Mouse (Mus musculus) 416B (cell line): ENCODE results near the gene Gemin2.

Experiments used
- DNase-seq: peaks from one replicate; pipeline ENCODE4 v3.0.0; 2011; ENCODE audit warnings: low read depth

Gemin2 gene

DNA sequence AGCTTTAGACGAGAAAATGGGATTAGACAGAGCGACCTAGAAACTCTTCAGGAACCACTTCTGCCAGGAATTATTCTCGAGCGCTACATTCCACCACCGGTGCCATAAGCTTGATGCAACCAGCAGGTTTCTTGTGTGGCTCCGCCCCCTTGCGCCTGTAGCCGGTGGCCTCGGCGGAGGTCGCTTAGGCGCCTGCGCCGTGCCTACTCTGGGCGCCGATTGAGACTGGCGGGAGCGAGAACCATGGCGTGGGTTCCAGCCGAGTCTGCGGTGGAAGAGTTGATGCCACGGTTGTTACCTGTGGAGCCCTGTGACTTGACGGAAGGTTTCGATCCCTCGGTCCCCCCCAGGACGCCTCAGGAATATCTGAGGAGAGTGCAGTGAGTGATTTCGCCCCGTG, at the start of gene Gemin2:
TSS of gene Gemin2 (plus strand) at position 160 of the 400 bp plus-strand sequence.
- peak; percentile 95 for DNase-seq

DNA sequence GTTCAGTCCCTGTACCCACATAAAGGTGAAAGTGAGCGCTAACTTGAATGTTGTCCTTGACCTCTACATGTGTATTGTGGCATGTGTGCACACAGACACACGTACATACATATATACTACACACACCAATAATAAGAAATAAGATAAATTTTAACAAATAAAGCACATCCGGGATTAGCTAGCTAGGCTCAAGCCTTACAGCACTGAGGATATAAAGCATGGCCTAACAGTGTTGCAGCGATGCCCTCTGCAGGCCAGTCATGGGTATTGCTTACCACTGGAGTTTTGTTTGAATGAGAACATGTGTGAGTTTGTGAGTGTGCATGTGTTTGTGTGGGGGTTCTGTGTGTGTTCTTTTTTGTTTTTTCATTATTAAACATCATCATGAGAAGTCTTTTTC, 48.6 kb upstream of the Gemin2 start:
- DNase-seq = peak; percentile 67

DNA sequence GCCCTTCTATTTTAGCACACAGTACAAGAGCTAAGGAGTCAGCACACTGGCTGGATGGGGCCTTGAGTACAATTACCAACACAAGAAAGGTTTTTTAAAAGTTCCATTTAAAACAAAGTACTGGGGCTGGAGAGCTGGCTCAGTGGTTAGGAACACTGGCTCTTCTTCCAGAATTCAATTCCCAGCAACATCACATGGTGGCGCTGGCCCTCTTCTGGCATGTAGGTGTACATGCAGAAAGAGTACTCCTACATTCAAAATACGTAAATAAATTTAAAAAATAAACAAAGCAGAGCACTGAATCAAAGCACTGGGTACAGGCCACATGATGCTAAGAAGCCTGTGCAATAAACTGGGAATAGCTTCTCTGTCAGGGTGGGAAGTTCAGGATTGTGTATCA, 36.2 kb upstream of the Gemin2 start:
- peak; percentile 63 for DNase-seq

- peak; percentile 43 for DNase-seq
Observed at GRCm38 (mm10) chr12:58981178-58981661, 32.0 kb upstream of the Gemin2 start.

DNA sequence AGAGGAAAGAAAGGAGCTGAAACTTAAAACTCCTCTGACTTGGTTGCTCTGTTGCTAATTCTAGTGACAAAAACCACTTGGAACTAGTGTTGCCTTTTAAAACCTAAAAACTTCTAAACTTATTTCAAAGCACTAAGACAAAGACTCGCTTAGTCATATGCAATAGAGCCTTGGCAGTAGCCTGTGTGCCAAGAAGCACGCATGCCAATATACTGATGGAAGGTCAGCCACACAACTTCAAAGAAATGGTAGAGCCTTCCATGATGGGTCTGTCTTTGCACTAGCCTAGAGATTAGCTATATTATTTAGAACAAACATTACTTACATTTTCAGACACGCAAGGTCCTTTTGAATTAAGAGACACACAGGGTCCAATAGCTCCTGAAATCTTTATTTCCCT, 27.4 kb upstream of the Gemin2 start:
- no peak for DNase-seq

DNA sequence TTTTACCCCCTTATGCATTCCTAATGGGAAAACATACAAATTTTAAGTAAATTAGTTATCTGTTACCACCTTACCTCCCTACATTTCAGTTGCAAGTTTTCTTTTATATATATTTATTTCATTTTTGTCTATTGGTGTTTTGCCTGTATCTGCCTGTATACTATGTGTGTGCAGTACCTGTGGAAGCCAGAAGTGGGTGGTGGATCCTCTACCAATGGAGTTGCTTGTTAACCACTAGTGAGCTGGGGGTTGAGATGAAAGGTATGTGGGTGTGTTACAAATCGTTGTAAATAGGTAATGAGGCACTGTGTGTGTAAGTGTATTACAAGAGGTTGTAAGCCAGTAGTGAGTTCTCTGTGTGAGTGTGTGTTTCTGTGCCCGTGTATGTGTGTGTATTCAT, 2.7 kb upstream of the Gemin2 start:
- DNase-seq = peak; percentile 44

- no peak for DNase-seq
Observed at GRCm38 (mm10) chr12:59011275-59011843, 1.8 kb upstream of the Gemin2 start.

DNA sequence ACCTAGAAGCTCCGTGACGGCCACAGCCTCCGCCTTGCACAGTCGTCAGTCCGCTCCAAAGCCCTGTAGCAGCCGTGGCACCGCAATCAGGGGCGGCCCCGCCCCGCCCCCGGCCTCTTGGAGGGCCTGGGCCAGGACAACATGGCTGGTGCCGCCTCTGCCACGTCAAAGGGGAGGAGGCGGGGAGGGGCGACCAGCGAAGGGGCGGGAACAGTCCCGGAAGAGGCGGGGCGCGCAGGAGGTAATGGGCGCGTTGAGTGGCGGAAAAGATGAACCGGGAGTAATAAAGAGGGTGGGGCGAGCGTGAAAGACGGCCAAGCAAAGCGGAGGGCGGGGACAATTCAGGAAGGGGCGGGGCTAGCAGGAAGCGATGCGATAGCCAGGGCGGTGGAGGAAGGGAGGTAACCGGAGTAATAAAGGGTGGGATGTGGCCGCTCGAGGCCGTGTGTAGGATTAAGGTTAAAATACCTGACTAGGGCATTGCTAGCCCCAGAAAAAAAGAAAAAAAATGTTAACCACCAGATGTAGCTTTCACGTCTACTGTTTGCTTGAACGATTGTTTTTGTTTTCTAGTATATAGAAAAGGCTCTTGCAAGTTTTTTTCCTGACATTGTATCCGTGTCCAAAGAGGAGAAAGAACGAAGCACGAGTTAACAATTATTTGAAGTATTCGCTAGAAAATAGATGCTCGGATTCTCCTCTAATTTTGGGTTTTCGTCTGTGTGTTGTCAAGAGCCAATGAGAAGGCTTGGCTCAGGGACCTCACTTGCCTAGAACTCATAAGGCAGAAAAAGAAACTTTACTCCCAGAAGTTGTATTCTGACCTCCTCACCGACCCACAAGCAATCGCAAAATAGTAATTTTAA, 1.1 kb upstream of the Gemin2 start, which contains the start of gene Sec23a:
TSS of gene Sec23a (minus strand) at position 174 of the 866 bp plus-strand sequence.
- DNase-seq = peak; percentile 99

GRCm38 (mm10) chr12:59012710-59013091, 492 bp upstream of the Gemin2 start:
- no peak for DNase-seq

DNA sequence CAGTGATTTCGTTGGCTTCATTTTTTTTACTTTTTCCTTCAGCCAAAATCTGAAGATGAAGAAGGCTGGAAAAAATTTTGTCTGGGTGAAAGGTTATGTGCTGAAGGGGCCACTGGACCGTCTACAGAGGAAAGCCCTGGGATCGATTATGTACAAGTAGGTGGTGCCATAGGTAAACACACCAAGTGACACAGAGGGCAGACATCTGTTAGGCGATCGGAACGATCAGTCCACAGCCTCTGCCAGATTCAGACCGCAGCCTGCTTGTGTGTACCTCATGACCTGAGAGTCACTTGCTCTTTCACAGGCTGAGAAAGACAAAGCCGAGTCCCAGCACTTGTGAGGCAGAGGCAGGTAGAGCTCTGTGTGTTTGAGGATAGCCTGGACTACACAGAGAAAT, 4.8 kb downstream of the Gemin2 start:
- no peak for DNase-seq

GRCm38 (mm10) chr12:59019891-59020290, 6.7 kb downstream of the Gemin2 start:
- DNase-seq = no peak

GRCm38 (mm10) chr12:59021306-59021705, 8.1 kb downstream of the Gemin2 start:
- DNase-seq = peak; percentile 27

DNA sequence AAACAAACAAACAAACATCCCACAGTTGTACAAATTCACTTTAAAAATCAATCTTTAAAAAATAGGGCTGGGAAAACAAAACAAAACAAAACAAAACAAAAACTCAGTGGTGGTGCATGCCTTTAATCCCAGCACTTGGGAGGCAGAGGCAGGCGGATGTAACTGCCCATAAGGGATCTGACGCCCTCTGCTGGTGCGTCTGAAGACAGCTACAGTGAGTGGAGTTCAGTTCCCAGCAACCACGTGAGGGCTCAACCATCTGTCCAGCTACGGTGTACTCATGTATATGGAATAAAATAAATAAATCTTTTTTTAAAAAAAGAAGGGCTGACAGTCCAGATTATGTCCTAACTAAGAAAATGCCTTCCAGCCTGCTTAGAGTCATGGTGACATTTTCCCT, 18.9 kb downstream of the Gemin2 start:
- DNase-seq = peak; percentile 74

- DNase-seq = peak; percentile 38
Observed at GRCm38 (mm10) chr12:59039162-59039970, 26.2 kb downstream of the Gemin2 start.

GRCm38 (mm10) chr12:59039971-59040844, 27.0 kb downstream of the Gemin2 start:
- peak; percentile 99 for DNase-seq

GRCm38 (mm10) chr12:59040851-59041250, 27.7 kb downstream of the Gemin2 start:
- no peak for DNase-seq

DNA sequence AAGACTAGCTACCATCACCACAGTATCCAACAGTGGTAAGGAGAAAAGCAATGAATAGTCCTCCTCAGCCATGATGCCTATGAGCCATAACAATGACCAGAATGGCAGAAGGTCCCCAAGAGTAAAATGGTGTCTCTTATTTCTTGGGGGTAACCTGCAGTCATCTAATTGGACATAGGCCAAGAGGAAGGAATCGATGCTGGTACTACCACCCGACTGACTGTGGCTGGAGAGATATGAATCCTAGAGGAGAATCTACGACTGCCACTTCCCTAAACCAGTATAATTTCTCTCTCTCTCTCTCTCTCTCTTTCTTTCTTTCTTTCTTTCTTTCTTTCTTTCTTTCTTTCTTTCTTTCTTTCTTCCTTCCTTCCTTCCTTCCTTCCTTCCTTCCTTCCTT, 39.3 kb downstream of the Gemin2 start:
- peak; percentile 39 for DNase-seq

- no peak for DNase-seq
Observed at GRCm38 (mm10) chr12:59053166-59053565, 40.0 kb downstream of the Gemin2 start.

DNA sequence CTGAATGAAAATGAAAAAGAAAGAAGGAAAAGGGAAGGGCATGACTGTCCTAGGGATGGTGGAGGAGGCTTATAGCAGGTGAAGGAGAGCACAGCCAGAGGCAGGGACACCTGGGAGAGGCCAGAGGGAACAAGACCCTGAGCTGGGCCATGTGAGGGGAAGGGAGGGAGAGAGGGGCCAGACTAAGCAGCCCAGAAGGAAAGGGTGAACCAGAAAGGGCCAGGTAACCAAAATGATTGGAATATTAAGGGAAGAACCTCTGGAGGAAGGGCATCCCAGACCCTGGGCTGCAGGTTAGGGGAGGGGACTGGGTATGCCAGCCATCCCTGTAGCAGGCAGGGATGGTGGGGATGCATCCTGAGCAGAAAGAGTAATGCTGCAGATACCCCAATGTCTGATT, 40.8 kb downstream of the Gemin2 start:
- no peak for DNase-seq

DNA sequence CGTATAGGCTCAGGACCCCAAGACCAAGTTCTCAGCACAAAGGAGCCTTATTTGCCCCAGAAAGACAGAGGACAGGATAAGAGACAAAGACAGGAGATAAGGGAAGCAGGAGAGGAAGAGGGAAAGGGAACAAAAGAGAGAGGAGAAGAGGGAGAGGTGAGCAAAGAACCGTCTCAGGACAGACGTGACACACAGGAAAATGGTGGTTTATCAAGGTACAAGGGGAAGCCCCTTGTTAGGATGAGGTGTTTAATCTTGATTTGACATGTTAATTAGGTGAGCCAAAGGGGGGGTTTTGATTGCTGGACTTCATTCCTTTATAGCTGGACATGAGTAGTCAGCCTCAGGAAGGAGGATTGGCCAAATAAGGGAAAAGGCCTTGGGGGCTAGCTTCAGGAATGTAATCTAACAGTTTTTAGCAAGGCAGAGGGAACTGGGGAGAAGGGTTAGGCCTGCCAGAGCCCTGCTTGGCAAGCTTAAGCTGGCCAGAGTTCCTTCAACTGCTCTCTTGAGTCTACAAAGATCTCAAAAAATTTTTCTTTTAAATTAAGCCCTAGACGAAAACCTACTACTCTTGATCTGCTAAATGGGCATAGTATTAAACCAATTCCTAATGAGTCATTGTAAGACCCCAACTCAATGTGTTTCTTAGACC, 42.1 kb downstream of the Gemin2 start:
- no peak for DNase-seq

- no peak for DNase-seq
Observed at GRCm38 (mm10) chr12:59056222-59056621, 43.0 kb downstream of the Gemin2 start.
